Mouse (Mus musculus): ENCODE data around the gene Large1.

Large1 gene

GRCm38 (mm10) chr8:72801583-72801982 is 551.8 kb downstream of the Large1 start:
- no peak for DNase-seq (ENCODE audit: low spot score in 2 of 2)

- DNase-seq (ENCODE audit: low spot score in 2 of 2), result no peak
Observed at GRCm38 (mm10) chr8:72780644-72781043, 572.7 kb downstream of the Large1 start.

DNA sequence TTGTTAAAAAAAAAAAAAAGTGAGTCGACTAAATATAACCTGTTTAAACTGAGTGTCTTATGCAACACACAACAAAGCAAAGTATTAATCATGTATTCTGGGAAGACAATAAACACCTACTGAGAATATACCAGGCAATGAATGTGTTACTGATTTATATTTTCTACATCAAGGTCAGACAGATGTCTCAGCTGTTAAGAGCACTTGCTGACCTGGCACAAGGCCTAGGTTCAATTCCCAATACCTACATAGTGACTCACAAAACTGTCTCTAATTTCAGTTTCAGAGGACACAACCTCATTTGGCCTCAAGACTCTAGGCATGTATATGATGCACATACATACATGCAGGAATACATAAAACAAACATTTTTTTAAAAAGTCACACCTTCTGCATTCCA is 575.5 kb downstream of the Large1 start:
- no peak for DNase-seq (ENCODE audit: low spot score in 2 of 2)

GRCm38 (mm10) chr8:72766777-72767176 is 586.6 kb downstream of the Large1 start:
- no peak for DNase-seq (ENCODE audit: low spot score in 2 of 2)

DNA sequence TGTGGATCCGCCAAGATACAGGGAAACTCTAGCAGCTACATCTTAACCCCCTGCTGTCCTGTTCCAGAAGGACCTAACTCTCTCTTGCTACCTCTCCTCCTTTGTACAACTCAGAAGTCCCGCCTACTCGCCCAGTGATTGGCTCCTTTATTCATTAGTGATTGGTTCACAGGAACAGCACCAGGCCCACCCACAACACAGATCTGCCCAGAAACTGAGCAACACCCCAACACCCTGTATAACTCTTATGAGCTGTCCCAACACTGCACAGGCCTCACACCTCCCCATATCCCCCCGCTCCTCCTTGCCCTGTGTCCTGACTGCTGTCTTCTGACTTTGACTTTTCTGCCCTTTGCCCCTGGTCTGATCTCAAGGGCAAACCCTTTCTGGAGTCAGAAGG is 587.6 kb downstream of the Large1 start:
- DNase-seq (ENCODE audit: low spot score in 2 of 2), result no peak

Measured in right cerebral cortex, postnatal 36 days (tissue).